Mouse (Mus musculus): ENCODE measurements around the gene Tcte2.
"Not testable (repeated sequence)": the region's sequence is repeated elsewhere in the genome, so short reads cannot be mapped to it uniquely, and the experiment has no call there.

The Tcte2 gene

GRCm38 (mm10) chr17:13681686-13682085 is 79.9 kb downstream of the Tcte2 start:
- DNase-seq: no peak

- DNase-seq: peak; percentile 77
Measured at GRCm38 (mm10) chr17:13681126-13681525, 80.5 kb downstream of the Tcte2 start.

GRCm38 (mm10) chr17:13680318-13680717 is 81.3 kb downstream of the Tcte2 start:
- DNase-seq: no peak

GRCm38 (mm10) chr17:13679725-13680124 is 81.9 kb downstream of the Tcte2 start:
- DNase-seq: no peak

GRCm38 (mm10) chr17:13677225-13678148 is 84.1 kb downstream of the Tcte2 start:
- DNase-seq: no peak

GRCm38 (mm10) chr17:13676099-13676498 is 85.5 kb downstream of the Tcte2 start:
- DNase-seq: not testable (repeated sequence)

- no peak for DNase-seq
Measured at GRCm38 (mm10) chr17:13675630-13676029, 86.0 kb downstream of the Tcte2 start.

GRCm38 (mm10) chr17:13674695-13675306 is 86.8 kb downstream of the Tcte2 start:
- DNase-seq: no peak

- DNase-seq: no peak
Measured at GRCm38 (mm10) chr17:13671732-13672131, 89.9 kb downstream of the Tcte2 start.

GRCm38 (mm10) chr17:13670227-13670626 is 91.4 kb downstream of the Tcte2 start:
- no peak for DNase-seq

- no peak for DNase-seq
Measured at GRCm38 (mm10) chr17:13669206-13669605, 92.4 kb downstream of the Tcte2 start.

GRCm38 (mm10) chr17:13668052-13669015 is 93.3 kb downstream of the Tcte2 start:
- no peak for DNase-seq

GRCm38 (mm10) chr17:13667006-13667405 is 94.6 kb downstream of the Tcte2 start:
- peak; percentile 51 for DNase-seq

GRCm38 (mm10) chr17:13665731-13666130 is 95.9 kb downstream of the Tcte2 start:
- no peak for DNase-seq

- DNase-seq: no peak
Measured at GRCm38 (mm10) chr17:13663386-13664166, 98.0 kb downstream of the Tcte2 start.

Data from cerebellum, adult 9-10 months (tissue).